Mouse (Mus musculus) granulocyte monocyte progenitor cell, adult 5-6 weeks (primary cell): Measurements from ENCODE around the gene Shc4. TPM values are rescaled to one million over a fixed set of nuclear protein-coding genes. Genes with fewer than 3 reads are reported as not detected.
A peak's percentile ranks its signal among the peaks of the same experiment; 100 is the strongest.

Source experiments
- ATAC-seq: replicated peaks from 2 replicates; pipeline ENCODE4 v1.8.0; 2016; ENCODE audit warnings: mild to moderate bottlenecking, moderate TSS enrichment, inconsistent platforms; ENCODE audit not compliant: poor library complexity, severe bottlenecking
- total RNA-seq, 2 experiments: library from RNA; stranded (forward) in 1 of 2; stranded (reverse) in 1 of 2; fragments of 200-712, 200-1000 nt in 1 of 2; fragments of >200 nt in 1 of 2; fragmentation: Nextera tagmentation in 1 of 2; gene quantifications; 2 replicates each; pipeline ENCODE4 v1.2.3; 2014 to 2017

The Shc4 gene
- total RNA-seq (2014; fragmentation: Nextera tagmentation) (not detected in 2 replicates), total RNA-seq (2017) (0.26 and 1.0 TPM in 2 replicates)

DNA sequence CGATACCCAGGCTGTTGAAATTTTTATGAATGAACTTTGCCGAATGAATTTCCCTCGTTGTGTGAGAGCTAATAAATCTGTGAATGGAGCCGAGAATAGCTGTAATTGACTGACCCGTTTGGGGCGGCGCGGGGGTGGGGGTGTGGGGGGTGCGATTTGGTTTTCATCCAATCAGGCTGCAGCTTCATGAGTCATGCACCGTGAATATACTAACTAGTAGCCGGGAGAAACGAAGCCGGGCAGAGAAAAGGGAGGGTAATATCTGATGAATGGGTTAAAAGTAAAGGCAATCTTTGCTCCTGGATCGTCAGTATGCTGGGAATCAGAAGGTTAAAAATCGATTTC is at the start of gene Shc4:
TSS of gene Shc4 (minus strand) at position 63 of the 345 bp plus-strand sequence.
- ATAC-seq, result no peak; the same call in 1 of the 2 replicates

- peak; percentile 44 for ATAC-seq
These were observed 41.1 kb upstream of the Shc4 start for GRCm38 (mm10) chr2:125765029-125765428.

- ATAC-seq, result no peak
These were observed 40.6 kb upstream of the Shc4 start for GRCm38 (mm10) chr2:125764531-125764930.

GRCm38 (mm10) chr2:125749330-125749729 is 25.4 kb upstream of the Shc4 start:
- ATAC-seq, result no peak

DNA sequence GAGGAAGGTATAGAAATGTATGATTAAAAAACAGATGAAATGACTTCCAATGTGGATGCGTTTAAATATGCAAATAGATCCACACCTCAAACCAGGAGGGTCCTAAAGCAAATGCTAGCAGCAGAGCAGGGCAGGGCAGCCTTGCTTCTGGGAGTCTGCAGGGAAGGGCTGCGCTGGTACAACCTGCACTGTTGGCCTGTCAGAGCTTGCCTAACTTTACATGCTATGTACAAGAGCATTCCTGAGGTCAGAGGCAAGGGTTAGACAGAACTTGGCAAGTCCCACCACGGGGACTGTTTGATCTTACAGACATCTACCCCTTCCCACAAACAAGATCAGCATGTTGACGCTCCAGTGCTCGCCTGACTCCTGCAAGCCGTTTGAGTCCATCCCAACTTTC is 15.4 kb upstream of the Shc4 start:
- no peak for ATAC-seq

GRCm38 (mm10) chr2:125738718-125739117 is 14.8 kb upstream of the Shc4 start:
- no peak for ATAC-seq

- no peak for ATAC-seq
These were observed 12.0 kb upstream of the Shc4 start for GRCm38 (mm10) chr2:125736025-125736343.

- ATAC-seq, result no peak
These were observed 11.5 kb upstream of the Shc4 start for GRCm38 (mm10) chr2:125735333-125736024.

GRCm38 (mm10) chr2:125734741-125735140 is 10.8 kb upstream of the Shc4 start:
- no peak for ATAC-seq

DNA sequence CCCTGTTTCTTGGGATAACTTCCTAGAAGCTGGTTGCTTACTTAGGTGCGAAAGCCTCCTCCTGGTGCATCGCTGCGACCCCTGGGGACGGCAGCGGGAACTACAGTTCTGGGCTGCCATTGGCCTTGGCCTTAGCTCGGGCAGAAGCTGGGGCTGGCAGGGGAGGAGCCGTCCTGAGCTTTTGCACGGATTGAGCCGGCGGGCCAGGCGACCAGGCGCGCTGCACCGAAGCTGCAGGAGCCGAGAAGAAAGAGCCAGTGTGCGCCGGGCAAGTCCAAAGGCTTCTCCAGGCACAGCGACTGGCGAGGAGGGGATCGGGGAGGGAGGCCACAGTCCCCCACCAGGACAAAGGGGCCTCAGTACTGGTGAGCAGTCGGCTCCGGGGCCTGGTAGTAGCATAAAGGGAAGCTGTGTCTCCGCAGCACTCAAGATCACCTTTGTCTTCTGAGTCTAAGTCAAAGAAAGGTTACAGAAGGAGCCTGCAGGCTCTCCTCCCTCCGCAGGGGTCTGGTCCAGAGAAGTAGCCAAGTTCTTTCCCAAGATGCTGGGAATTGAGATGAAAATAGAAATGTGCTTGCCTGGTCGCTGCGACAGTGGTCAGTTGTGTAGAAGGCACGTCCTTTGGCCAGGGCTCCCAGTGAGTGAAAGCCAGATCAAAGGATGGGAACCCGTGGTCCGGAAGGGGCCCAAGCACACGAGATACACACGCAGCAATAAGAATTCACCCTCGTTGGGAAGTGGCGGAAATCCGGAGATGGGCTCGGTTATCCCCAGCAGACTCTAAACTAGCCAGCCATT is 8.0 kb upstream of the Shc4 start:
- peak; percentile 99 for ATAC-seq

DNA sequence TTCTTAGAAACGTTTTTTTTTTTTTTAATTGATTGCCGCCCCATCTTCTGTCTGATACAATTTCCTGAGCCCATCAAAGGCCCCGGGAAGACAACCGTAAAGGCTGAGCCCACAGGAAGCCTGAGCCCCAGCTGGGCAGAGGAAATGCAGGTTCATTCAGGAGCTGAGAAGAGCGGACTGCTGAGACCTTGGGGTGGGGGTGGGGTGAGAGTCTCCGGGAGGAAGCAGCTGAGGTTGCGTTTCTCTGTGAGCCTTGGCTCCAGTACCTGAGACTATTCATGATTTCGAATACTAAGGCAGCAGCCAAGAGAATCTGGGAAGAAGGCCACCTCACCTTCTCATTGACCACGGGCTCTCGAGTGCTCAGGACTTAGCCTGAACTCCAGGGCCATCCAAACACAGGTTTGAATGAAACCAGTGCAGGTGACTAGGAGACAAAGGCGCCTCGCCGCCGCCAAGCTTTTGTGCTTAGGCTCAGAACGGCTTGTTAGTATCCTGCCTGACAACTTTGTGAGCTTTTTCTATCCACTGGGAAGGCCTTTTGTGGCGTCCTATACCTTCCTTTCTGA is 682 bp upstream of the Shc4 start:
- ATAC-seq, result peak; percentile 38; the same call in 1 of the 2 replicates

DNA sequence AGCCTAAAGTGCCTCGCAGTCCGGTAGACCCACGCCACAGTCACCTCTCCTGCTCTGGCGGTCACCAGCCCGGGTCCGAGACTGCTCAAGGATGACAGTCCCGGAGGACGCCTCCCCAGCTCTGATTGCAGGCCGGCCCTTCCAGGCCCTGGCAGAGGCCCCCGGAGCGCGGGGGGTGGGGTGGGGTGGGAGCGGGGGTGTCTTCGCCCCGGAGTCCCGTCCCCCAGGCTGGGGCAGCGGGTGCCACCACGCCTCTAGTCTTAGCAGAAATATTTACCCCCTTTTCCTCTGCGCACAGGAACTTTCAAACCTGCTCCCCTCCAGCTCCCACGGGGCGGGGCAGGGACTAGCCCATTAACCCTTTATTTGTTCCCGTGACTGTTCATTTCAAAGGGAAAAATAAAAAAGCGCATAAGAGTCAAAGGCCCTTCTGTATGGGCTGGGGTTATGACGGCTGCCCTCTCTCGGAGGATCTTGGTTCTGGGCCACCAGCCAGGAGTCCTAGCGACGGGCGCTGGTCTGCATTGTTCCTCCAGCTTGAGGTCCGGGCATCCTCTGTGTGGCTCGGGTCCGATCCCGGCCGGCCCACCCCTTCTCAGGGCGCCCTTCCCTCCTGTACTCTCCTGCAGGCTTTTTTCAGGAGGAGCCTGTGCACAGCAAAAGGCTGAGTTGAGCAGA is 401 bp downstream of the Shc4 start:
- peak; percentile 71 for ATAC-seq

DNA sequence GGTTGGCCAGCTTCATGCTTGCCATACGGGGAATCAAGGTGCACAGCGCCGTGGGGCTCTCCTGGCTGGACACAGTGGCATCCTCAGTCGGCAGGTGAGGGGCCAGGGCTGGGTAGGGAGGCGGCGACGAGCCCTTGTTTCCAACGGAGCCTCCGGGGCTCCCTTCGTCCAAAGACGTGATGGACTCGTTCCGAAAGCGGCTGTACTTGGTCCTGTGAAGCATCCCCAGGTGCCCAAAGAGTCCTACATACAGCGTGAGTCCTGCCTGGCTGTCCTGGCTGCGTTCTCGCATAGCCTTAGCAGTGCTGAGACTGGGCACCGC is 901 bp downstream of the Shc4 start:
- no peak for ATAC-seq

DNA sequence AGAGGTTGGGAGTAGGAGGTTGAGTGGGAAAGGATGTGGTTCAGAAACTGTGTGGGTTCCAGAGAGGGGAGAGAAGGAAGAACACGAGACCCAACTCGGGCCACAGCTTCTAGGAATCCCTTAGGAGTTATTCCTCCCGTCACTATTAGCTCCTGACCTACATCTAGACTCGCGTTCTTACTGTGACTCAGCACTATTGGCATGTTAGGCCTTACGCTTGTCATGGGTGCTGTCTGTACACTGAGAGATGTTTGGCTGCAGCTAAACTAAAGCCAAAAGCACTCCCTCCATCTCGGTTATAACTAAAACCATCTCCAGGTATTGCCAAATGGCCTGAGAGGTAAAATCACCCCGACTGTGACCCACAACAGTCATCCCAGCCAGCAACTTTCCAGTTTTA is 7.3 kb downstream of the Shc4 start:
- no peak for ATAC-seq

DNA sequence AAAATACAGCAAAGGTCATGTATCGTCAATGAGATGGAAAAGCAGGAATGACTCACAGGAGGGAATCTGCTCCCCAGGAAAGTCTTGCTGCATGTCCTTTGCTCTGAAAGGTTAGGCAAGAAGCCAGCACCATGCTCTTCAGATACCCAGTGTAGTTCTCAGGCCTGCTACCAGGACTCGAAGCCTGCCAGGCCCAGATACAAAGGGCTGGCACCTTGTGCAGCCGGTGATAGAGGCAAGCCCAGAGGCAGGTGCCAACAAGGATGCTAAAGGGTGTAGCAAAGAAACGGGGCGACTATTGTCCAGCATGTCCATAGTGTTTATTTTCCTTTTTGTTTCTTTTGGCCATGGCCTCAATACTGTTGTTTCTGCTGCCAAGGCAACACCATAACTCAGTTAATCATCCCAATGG is 17.4 kb downstream of the Shc4 start:
- no peak for ATAC-seq

DNA sequence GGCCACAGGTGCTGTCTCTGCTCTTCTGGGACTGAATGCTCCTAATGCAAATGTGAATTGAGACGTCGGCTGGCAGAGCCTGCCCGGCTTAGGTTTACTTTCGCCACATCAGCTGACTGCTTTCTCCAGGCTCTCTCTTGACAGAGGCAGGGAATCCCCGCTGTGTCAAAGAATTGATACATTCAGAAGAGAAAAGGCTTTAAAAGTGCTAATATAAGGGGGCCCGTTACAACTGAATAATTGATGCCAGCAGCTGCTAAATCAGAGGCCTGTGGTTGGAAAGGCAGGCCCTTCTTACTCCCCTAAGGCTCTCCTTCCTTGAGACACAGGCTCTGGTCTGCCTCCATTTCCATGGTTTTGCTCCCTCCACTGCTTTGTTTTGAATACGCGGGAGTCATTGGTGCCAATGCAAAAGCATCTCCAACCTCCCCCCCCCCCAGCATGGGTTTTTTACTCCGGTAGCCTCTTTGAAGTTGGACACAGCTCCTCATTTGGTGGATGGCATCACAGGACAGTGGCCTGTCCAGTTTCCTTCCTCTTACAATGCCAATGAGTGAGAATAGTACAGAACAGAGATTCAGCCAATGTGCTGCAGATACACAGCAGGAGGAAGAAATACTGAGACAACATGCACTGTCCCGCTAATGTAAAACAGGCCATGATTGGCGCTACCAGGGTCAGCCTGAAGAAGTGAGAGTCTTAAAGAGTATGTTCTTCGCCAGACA is 18.9 kb downstream of the Shc4 start:
- no peak for ATAC-seq

DNA sequence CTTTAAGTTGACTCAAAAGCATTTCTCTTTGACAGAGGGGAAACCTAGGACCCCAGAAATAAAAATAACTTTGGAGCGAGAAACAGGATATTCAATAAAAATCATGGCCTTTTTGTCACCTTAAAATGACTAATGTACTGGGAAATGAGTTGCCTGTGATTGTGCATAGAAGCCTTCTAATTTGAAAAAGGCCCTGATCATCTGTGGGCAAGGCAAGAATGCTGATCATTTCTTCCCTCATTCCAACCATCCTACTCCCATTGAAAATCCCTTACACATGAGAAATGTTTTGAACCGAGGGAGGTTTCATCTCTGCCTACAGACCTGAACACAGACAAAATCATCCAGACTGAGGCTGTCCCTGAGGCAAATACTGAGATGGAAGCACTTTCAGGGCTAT is 21.1 kb downstream of the Shc4 start:
- no peak for ATAC-seq

DNA sequence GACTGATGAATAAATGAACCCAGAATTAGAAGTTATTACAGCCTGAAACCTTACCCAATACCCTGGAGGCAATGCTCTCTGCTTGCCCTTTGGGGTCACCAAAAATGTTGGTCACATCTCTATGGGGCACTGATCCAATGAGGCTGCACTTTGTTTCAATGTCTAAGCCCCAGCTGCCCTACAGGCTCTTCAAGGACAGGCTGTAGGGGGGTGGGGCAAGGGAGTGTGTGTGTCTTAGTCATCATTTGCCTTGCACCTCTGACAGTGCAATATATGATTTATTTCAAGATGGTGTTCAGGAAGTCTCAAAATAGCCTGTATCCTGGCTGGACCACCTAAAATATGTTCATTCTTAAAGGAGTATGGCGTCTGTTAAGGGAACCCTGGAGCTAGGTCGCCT is 22.3 kb downstream of the Shc4 start:
- ATAC-seq, result no peak

GRCm38 (mm10) chr2:125696219-125696618 is 27.7 kb downstream of the Shc4 start:
- ATAC-seq, result peak; percentile 50

DNA sequence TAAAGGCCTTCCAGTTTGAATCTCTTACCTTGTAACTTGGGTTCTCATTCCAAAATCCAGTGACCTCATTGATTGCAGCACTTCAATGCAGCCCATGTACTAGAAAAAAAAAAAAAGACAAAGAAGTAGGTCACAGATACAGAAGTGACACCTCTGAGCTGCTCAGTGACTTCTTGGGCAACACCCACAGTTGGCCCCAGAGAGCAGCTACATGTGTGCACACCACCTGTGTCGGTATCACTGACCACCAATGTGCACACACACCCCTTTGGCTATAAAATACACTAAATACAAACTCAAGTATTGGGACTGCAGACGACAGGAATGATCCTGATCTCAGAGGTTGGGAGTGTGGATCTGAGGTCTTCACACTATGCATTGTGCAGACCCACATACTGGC is 29.1 kb downstream of the Shc4 start:
- ATAC-seq, result peak; percentile 56; the same call in 1 of the 2 replicates

DNA sequence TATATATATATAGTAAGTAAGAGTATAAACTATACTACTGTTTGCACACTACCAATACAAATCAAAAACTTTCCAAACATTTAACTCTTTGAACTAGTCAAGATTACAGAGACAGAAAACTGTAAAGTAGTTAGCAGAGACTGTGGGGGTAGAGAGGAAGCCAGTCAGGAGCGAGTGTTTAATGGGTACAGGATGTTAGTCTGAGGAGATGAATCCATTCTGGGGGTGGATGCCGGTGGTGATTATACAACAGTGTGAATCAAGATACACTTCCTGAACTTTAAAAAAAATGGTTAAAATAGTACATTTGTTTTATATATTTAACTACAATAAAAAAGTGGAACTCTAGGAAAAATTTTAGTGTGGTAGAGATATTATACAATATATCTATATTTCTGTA is 31.9 kb downstream of the Shc4 start:
- ATAC-seq, result no peak
